Mouse (Mus musculus): ENCODE measurements around the gene Tubb4a. TPM values are rescaled to one million over a fixed set of nuclear protein-coding genes. Genes with fewer than 3 reads are reported as not detected.

The Tubb4a gene
- total RNA-seq (2023) = 0.41 to 0.43 TPM (median 0.43 TPM) in 3 of 4 replicates, not detected in the other

GRCm38 (mm10) chr17:57087049-57087832 lies at the start of gene Tubb4a:
TSS of gene Tubb4a (minus strand) at chr17:57087782.

DNA sequence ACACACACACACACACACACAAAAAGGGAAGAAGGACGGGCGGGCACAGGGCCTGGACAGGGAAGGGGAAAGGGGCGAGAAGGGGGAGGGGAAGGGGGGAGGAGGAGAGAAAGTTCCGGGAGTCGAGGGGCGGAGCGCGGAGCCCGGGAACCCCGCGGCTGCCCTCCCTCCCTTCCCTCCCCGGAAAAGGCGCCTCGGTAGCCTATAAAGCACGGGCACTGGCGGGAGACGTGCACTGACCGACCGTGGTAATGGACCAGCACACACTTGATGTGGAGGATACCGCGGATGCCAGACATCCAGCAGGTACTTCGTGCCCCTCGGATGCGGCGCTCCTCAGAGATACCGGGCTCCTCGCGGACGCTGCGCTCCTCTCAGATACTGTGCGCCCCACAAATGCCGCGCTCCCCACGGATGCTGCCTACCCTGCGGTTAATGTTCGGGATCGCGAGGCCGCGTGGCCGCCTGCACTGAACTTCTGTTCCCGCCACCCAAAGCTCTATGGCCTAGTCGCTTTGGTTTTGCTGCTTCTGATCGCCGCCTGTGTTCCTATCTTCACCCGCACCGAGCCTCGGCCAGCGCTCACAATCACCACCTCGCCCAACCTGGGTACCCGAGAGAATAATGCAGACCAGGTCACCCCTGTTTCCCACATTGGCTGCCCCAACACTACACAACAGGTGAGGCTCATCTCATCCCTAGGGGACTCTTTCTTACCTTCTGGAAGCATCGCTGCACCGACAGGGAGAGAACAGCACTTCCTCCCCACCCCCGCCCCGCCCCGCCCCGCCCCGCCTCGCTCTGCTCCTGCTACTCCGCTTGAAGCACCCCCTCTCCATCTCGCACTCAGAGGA lies 17.8 kb upstream of the Tubb4a start, which contains the start of gene Tnfsf9:
Gene Tnfsf9, plus strand, starts transcription at position 145 of the 854 bp plus-strand sequence.

GRCm38 (mm10) chr17:57078336-57078735 lies 9.2 kb downstream of the Tubb4a start, which contains the start of gene Dennd1c:
TSS of gene Dennd1c (minus strand) at chr17:57078514.

DNA sequence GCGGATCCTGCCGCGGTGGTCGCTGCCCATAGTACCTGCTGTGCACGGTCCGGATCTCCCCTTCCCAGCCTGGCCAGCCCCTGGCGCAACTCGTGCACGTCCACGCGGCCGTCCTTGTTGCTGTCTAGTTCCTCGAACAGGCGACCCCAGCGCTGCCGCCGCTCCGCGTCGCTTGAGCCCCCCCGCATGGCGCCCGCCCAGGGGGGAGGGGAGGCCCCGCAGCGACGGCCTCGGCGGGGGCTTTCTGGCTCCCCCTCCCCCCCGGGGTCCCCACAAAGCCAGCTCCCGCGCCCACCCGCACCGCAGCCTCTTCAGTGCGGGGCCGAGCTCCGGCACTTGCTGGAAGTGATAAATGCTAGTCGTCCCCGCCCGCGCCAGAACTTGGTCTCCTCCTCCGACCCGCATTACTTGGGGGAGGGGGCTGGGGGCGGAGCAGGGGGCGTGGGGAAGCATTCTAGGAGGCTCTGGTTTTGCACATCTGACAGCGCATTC lies 28.1 kb downstream of the Tubb4a start, which contains the start of gene Slc25a23:
Gene Slc25a23, minus strand, starts transcription at position 378 of the 492 bp plus-strand sequence.

GRCm38 (mm10) chr17:57058891-57059485 lies 28.6 kb downstream of the Tubb4a start, which contains the start of gene Crb3:
TSS of gene Crb3 (plus strand) at chr17:57059105.

GRCm38 (mm10) chr17:57041554-57041953 lies 46.0 kb downstream of the Tubb4a start, which contains the start of gene Slc25a41:
TSS of gene Slc25a41 (minus strand) at chr17:57041654.

GRCm38 (mm10) chr17:57030931-57031660 lies 56.5 kb downstream of the Tubb4a start, which contains the start of gene Khsrp:
TSS of gene Khsrp (minus strand) at chr17:57031522.

Other genes starting within 250 kb of the Tubb4a start
- gene Acsbg2, start 213.3 kb downstream of the Tubb4a start, total RNA-seq (2023) = not detected in 4 replicates
- gene 1700061G19Rik, start 212.3 kb downstream of the Tubb4a start, total RNA-seq (2023) = 0.20 TPM in 1 of 4 replicates, not detected in the others
- gene Mllt1, start 152.4 kb downstream of the Tubb4a start, total RNA-seq (2023) = 35.6 to 40.7 TPM (median 38.2 TPM) in 4 replicates
- not detected in 4 replicates for gene Acer1, start 105.7 kb downstream of the Tubb4a start, total RNA-seq (2023)
- gene Clpp, start 97.5 kb downstream of the Tubb4a start, total RNA-seq (2023) = 24.2 to 35.2 TPM (median 28.4 TPM) in 4 replicates
- gene Alkbh7, start 90.4 kb downstream of the Tubb4a start, total RNA-seq (2023) = 10.0 to 14.6 TPM (median 12.5 TPM) in 4 replicates
- not detected in 4 replicates for gene Pspn, start 87.8 kb downstream of the Tubb4a start, total RNA-seq (2023)
- 59.8 to 65.3 TPM (median 63.7 TPM) in 4 replicates for gene Gtf2f1, start 76.5 kb downstream of the Tubb4a start, total RNA-seq (2023)
- not detected in 4 replicates for gene Gm17949, start 76.3 kb downstream of the Tubb4a start, total RNA-seq (2023)
- gene Khsrp, start 56.3 kb downstream of the Tubb4a start, total RNA-seq (2023) = 127 to 131 TPM (median 130 TPM) in 4 replicates
- not detected in 4 replicates for gene Slc25a41, start 46.1 kb downstream of the Tubb4a start, total RNA-seq (2023)
- gene Crb3, start 28.7 kb downstream of the Tubb4a start, total RNA-seq (2023) = 16.9 to 20.3 TPM (median 18.6 TPM) in 4 replicates
- gene Slc25a23, start 27.9 kb downstream of the Tubb4a start, total RNA-seq (2023) = 16.8 to 22.0 TPM (median 18.4 TPM) in 4 replicates
- gene Dennd1c, start 9.3 kb downstream of the Tubb4a start, total RNA-seq (2023) = 137 to 170 TPM (median 149 TPM) in 4 replicates
- gene Tnfsf9, start 17.5 kb upstream of the Tubb4a start, total RNA-seq (2023) = 0.45 to 1.2 TPM (median 0.78 TPM) in 3 of 4 replicates, not detected in the other
- not detected in 4 replicates for gene Cd70, start 62.0 kb upstream of the Tubb4a start, total RNA-seq (2023)
- 0.30 TPM in 1 of 4 replicates, not detected in the others for gene Tnfsf14, start 106.4 kb upstream of the Tubb4a start, total RNA-seq (2023)
- 2.3 to 6.1 TPM (median 2.8 TPM) in 4 replicates for gene C3, start 140.4 kb upstream of the Tubb4a start, total RNA-seq (2023)
- 53.3 to 60.2 TPM (median 54.8 TPM) in 4 replicates for gene Gpr108, start 160.7 kb upstream of the Tubb4a start, total RNA-seq (2023)
- 8.7 to 17.0 TPM (median 13.2 TPM) in 4 replicates for gene Trip10, start 161.7 kb upstream of the Tubb4a start, total RNA-seq (2023)
- gene Vav1, start 191.3 kb upstream of the Tubb4a start, total RNA-seq (2023) = 183 to 200 TPM (median 192 TPM) in 4 replicates

Measured in B cell, adult 62 days (primary cell).